Mouse (Mus musculus): ENCODE measurements around the gene Btbd2.

GRCm38 (mm10) chr10:80621940-80622660, 34.8 kb downstream of the Btbd2 start:
- no peak; the same call in 1 of the 2 replicates for TF ChIP-seq CTCF (IDR thresholded peaks at IDR 0.05; ENCODE audit: low read depth)
- TF ChIP-seq EP300 (IDR thresholded peaks at IDR 0.05; ENCODE audit: low read depth) = peak; percentile 68

Data from liver, postnatal 0 days (tissue).